Mouse (Mus musculus): ENCODE results near the gene Slc36a3.

DNA sequence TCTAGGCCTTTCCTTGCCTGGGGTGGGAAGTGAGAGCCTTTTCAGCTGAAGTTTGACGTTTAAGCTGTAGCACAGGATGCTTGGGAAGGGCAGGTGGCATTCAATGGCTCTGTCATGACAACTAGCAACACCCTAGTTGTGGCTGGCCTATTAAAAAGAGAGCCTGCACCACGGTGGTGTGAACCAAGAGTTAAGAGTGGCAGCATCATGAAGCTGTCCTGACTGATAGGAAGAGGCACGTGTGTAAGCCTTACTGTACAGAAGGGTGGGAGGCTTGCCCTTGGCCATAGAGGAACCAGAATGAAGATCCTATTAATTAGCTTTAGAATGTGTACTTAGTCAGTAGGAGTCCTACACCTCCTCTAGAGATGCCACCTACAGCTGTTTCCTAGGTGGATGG is 23.1 kb downstream of the Slc36a3 start:
- TF ChIP-seq POLR2A (IDR thresholded peaks at IDR 0.05; ENCODE audit: borderline replicate concordance, insufficient read depth, low read length) (no peak), CTCF (IDR thresholded peaks at IDR 0.05; ENCODE audit: borderline replicate concordance, insufficient read depth, low read depth, low read length) (no peak)

All from cerebellum, adult 2 months (tissue).